Mouse (Mus musculus) limb, embryonic 13.5 days (tissue): ENCODE results near the gene Casp6. TPM values are rescaled to one million over a fixed set of nuclear protein-coding genes. Genes with fewer than 3 reads are reported as not detected.

Experiments
- ATAC-seq: fragments of 200-750 bp; cut with Nextera tagmentation; 2 replicates; pipeline ENCODE4 v1.8.0; 2017; ENCODE audit warnings: low read depth, moderate number of reproducible peaks, moderate TSS enrichment; ENCODE audit not compliant: low FRiP score
- H3K27ac ChIP-seq: fragments of 300-500 bp; sonication (generic); 2 replicates; pipeline ENCODE4 v1.5.1; 2015; ENCODE audit warnings: inconsistent platforms, mild to moderate bottlenecking, moderate library complexity
- H3K27me3 ChIP-seq: fragments of 300-500 bp; sonication (generic); 2 replicates; pipeline ENCODE4 v1.6.1; 2015; ENCODE audit warnings: mild to moderate bottlenecking, inconsistent platforms
- H3K36me3 ChIP-seq: fragments of 300-500 bp; sonication (generic); 2 replicates; pipeline ENCODE4 v1.6.1; 2015; ENCODE audit warnings: inconsistent platforms, mild to moderate bottlenecking, moderate library complexity
- H3K4me1 ChIP-seq: fragments of 300-500 bp; sonication (generic); 2 replicates; pipeline ENCODE4 v1.6.1; 2015; ENCODE audit warnings: inconsistent platforms
- H3K4me2 ChIP-seq: fragments of 300-500 bp; sonication (generic); replicated peaks from 2 replicates; pipeline ENCODE4 v1.6.1; 2015; ENCODE audit warnings: inconsistent platforms, mild to moderate bottlenecking, moderate library complexity
- H3K4me3 ChIP-seq: fragments of 300-500 bp; sonication (generic); 2 replicates; pipeline ENCODE4 v1.5.1; 2015; ENCODE audit warnings: moderate library complexity, mild to moderate bottlenecking, inconsistent platforms
- H3K9ac ChIP-seq: fragments of 300-500 bp; sonication (generic); 2 replicates; pipeline ENCODE4 v1.6.1; 2015; ENCODE audit warnings: mild to moderate bottlenecking, inconsistent platforms
- H3K9me3 ChIP-seq: fragments of 300-500 bp; sonication (generic); 2 replicates; pipeline ENCODE4 v1.6.1; 2016; ENCODE audit warnings: inconsistent platforms
- WGBS: fragments of 180-500 bp; shearing (Covaris S2); methylation state at CpG from one replicate; pipeline ENCODE4 v1.1.7; 2015; 5-methylcytosine and 5-hydroxymethylcytosine counted together
- polyA plus RNA-seq: library from polyadenylated mRNA; unstranded; fragments of >200 nt; fragmentation: Nextera tagmentation; extraction: Ambion mirVana; gene quantifications from 2 replicates; pipeline ENCODE4 v1.2.1, GENCODE M21; 2015

The Casp6 gene
- polyA plus RNA-seq, 1 experiment from 2014 or later: 90.6 TPM

DNA sequence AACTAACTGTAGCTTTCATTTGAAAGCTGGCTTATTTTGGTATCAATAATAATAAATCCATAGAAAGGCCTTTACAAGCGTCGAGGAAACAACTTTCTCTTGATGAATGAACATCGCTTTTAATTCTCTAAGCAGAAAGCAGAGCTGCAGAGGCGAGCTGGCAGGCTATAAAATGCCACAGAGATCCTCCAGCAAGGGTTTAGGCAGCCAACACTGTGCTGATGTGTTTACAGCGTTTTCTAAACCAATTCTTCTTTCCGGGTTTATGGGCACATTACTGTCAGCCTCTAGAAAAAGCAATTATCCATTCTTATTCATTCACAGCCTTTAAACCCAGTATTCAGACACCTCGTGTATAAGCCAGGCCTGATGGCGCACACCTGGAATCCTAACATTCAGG is 61.3 kb downstream of the Casp6 start:
- Histone ChIP-seq H3K4me3 (no peak overlapping the region), H3K27me3 (no peaks in the 10 kb centered on the region), H3K9me3 (no peaks in the 10 kb centered on the region), H3K36me3 (no peaks in the 10 kb centered on the region), H3K4me2 (no peak overlapping the region), H3K9ac (no peak overlapping the region), H3K27ac (no peak overlapping the region), H3K4me1 (no peaks in the 10 kb centered on the region)
- WGBS: 46% methylated on average over 8 of the region's 8 CpGs
- no peak for ATAC-seq

Other genes starting within 250 kb of the Casp6 start
- gene Egf, start 146.1 kb upstream of the Casp6 start, polyA plus RNA-seq: 1.8 and 2.1 TPM in 2 replicates
- not detected in 2 replicates for gene Lrit3, start 97.4 kb upstream of the Casp6 start, polyA plus RNA-seq
- 0.15 and 0.17 TPM in 2 replicates for gene Rrh, start 78.8 kb upstream of the Casp6 start, polyA plus RNA-seq
- 69.1 and 72.5 TPM in 2 replicates for gene Gar1, start 70.0 kb upstream of the Casp6 start, polyA plus RNA-seq
- 0.31 and 0.47 TPM in 2 replicates for gene Cfi, start 65.5 kb upstream of the Casp6 start, polyA plus RNA-seq
- gene Pla2g12a, start 22.8 kb upstream of the Casp6 start, polyA plus RNA-seq: 21.3 and 22.0 TPM in 2 replicates
- 6.9 and 8.3 TPM in 2 replicates for gene Mcub, start 68.8 kb downstream of the Casp6 start, polyA plus RNA-seq
- 33.1 and 34.7 TPM in 2 replicates for gene Sec24b, start 160.1 kb downstream of the Casp6 start, polyA plus RNA-seq
- 21.9 and 25.0 TPM in 2 replicates for gene Col25a1, start 230.1 kb downstream of the Casp6 start, polyA plus RNA-seq